Mouse (Mus musculus): ENCODE results near the gene Tnfrsf19.

Gene Tnfrsf19

DNA sequence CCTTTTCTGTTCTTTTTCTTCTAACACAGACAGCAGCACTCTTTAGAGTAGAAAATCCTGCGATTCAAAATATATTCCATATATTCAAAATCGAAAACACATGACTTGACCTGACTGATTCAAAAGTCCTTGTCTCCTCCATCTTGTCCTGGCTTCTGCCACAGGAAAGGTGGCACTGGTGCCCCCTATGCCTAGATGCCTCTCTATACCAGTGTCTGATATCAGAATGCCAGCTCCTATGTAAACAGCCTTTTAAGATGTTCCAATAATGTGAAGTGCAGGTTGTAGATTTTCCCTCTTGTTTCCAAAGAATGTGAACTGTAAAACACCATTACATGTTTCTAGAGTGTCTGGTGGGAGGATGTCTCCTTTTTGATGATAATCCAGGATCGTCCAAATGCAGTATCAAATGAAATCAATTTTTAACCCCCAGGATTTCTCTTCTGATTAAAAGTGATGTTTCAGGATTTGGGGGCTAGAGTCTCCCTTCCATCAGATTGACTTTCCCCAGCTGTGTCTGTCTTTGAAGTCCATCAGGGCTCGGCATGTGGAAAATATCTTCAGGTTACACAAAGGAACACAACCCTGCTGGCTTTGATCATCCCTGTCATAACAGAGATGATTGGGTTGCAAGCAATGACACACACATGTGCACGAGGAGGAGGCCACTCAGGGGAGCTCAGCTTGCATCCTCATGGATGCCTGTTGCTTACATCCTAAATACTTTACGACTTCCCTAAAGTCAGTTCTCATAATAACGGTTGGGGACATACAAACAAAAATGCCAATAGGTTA, 82.1 kb downstream of the Tnfrsf19 start:
- no peak for DNase-seq (ENCODE audit: low spot score)

DNA sequence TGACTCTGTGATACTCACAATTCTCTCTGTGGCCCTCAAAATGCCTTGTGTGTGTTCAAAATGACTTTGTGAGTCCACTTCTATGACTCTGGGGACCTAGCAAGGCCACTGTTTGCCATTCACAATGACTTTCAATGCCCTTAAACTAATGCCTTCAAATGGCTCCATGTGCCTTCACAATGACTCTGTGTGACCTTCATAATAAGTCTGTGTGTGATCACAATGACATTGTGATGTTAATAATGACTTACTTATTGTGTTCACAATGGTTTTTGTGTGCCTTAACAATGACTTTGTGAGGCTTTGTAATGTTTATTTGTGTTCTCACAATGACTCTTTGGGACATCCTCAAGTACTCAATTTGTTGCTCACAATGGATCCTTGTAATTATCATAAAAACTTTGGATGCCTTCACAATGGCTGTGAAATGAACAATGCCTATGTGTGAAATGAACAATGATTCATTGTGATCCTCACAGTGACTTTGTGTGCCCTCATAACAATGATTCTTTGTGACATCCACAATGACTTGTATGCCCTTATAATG, 88.6 kb downstream of the Tnfrsf19 start:
- no peak for DNase-seq (ENCODE audit: low spot score)

DNA sequence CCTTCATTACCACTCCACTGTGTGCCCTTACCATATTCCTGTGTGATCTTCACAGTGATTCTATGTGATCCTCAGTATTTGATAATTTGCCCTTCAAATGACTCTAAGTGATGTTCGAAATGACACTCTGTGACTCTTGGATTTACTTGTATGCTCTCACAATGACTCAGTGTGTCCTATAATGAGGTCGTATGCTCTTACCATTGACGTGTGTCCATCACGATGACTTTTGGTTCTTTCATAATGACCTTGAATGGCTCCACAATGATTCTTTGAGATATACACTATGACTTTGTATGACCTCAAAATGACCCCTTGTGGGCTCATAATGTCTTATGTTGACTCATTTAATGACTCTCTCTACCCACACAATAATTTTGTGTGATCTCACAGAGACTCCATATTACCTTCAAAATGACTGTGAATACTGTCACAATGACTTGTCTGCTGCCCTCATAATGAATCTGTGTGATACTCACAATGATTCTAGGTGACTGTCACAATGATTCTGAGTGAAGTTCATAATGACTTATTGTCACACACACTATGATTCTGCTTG, 108.7 kb downstream of the Tnfrsf19 start:
- no peak for DNase-seq (ENCODE audit: low spot score)

DNA sequence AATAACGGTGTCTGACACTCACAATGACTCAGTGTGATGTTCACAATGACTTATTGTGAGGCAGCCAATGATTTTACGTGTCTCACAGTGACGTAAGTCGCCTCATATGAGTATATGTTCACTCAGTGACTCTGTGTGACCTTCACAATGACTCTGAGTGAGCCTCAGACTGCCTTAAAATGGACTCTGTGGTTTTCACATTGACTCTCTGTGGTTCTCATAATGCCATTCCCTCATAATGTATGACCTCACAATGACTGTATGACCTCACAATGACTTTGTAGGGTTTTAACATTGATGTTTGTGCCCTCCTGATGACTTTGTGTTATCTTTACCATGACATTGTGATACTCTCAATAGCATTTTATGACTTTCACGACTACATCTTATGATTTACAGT, 110.6 kb downstream of the Tnfrsf19 start:
- DNase-seq (ENCODE audit: low spot score): no peak

DNA sequence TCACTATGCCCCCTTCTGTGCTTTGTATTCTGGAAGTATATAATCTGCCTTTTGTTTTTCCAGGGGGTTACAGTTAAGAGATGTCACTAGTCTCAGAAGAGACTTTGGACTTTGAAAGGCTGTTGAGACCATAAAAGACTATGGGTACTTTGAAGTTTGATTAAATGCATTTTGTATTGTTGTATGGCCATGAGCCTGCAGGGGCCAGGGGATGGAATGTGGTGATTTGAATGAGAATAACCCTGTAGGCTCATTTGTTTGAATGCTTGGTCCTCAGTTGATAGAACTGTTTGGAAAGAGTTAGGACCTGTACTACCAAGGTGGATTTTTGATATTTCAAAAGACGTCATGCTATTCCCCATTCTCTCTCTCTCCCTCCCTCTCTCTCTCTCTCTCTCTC, 120.3 kb downstream of the Tnfrsf19 start:
- no peak for DNase-seq (ENCODE audit: low spot score)

DNA sequence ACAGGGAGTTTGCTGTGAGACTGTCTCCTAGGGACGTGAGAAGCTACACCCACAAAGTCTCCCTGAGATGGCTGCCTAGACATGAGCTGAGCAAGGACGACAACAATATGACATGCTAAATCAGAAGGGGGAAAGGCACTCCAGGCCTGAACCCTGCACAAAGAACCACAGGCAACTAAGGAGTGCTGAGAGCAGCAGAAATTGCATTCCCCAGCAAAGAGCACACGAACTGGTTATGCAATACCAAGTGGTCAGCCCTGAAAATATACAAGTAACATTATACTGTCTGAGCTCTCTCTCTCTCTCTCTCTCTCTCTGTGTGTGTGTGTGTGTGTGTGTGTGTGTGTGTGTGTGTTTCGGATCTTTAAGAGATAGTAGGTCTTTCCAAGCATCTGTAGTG, 129.6 kb downstream of the Tnfrsf19 start:
- DNase-seq (ENCODE audit: low spot score): no peak

All from embryo, embryonic 10 days (tissue).